Mouse (Mus musculus) embryo, embryonic 9.5 days (tissue): ENCODE results near the gene Gm45618.

Source experiments
- DNase-seq: peaks from one replicate; pipeline ENCODE4 v3.0.0-alpha.2; 2017; ENCODE audit errors: extremely low spot score

Gm45618 gene

GRCm38 (mm10) chr7:142070458-142071211 is 49.9 kb downstream of the Gm45618 start:
- DNase-seq: peak; percentile 60
